Mouse (Mus musculus): ENCODE results near the gene Abhd16a. TPM values are rescaled to one million over a fixed set of nuclear protein-coding genes. Genes with fewer than 3 reads are reported as not detected.

Gene Abhd16a
- polyA plus RNA-seq, 1 experiment from 2014 or later = 86.9 TPM

- Histone ChIP-seq H3K4me1 (replicated peaks) (peaks cover 12% of the 10 kb centered on the region), H3K4me2 (no peak overlapping the region), H3K9me3 (no peaks in the 10 kb centered on the region), H3K27ac (no peak overlapping the region), H3K36me3 (no peaks in the 10 kb centered on the region), H3K4me3 (no peak overlapping the region), H3K27me3 (no peaks in the 10 kb centered on the region), H3K9ac (no peak overlapping the region)
- no peak for ATAC-seq (ENCODE audit: low FRiP score)
- 71% methylated on average over 6 of the region's 6 CpGs for WGBS
These were observed 8.8 kb upstream of the Abhd16a start for GRCm38 (mm10) chr17:35080248-35080647.

DNA sequence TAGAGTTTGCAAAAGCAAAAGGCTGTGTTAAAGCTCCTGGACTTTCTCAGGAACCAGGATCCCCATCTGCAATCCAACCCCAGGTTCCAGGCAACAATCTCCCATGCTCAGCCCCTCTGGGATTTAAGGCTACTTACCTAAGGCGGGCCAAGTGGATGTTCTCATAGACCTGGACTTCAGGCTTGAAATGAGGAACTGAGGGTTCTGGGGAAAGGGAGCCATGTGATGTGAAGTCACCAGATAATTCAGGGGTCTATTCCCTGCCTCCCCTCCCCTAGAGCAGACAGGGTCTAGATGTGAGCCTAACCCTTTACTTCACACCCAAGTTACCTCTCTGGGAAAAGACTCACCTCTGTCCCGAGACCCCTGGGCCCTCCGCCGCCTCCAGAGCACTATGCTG, 8.4 kb upstream of the Abhd16a start:
- 54% methylated on average over 4 of the region's 4 CpGs for WGBS
- no peak overlapping the region for H3K9ac ChIP-seq

DNA sequence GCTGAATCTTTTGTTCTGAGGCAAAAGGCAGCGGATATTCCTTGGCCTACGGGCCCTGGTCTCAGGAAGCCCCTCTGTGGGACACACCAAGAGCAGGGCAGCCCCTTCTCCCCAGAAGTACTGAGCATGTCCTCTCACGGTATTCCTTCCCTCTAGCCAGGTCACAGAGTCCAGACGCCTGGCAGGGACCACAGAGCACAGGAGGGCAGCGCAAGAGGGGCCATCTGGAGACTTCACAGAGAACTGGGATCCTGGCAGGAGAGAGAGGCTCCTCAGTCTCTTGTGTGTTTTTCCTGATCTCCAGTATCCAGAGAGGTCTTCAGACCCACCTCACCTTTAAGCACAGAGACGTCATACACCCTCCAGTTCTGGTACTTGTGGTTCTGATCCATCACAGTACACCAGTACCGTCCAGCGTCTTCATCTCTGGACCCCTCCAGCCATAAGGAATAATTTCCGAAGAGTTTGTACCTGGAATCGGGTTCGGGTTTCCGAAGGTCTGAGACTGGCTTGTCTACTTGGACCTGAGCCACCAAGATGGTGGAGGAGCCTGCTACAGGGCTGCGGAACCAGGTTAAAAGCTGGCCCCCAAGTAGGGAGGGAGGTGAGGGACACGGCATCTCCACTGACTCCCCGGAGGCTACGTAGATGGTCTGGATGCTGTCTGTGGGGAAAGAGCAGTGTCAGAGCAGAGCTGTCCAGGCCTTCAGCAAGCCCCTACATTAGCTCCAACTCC, 6.1 kb upstream of the Abhd16a start:
- Histone ChIP-seq H3K4me1 (replicated peaks) (peaks cover under 1% of the 10 kb centered on the region), H3K9ac (no peak overlapping the region), H3K9me3 (no peaks in the 10 kb centered on the region), H3K36me3 (no peaks in the 10 kb centered on the region), H3K4me3 (no peak overlapping the region), H3K27ac (no peak overlapping the region), H3K27me3 (no peaks in the 10 kb centered on the region), H3K4me2 (no peak overlapping the region)
- ATAC-seq (ENCODE audit: low FRiP score) = no peak
- whole genome bisulfite sequencing = 85% methylated on average over 16 of the region's 16 CpGs

More for the DNA sequence above, 8.4 kb upstream of the Abhd16a start:
- Histone ChIP-seq H3K9me3 (no peaks in the 10 kb centered on the region), H3K4me3 (no peak overlapping the region), H3K4me1 (replicated peaks) (peaks cover 12% of the 10 kb centered on the region), H3K27me3 (no peaks in the 10 kb centered on the region), H3K36me3 (no peaks in the 10 kb centered on the region), H3K4me2 (no peak overlapping the region), H3K27ac (no peak overlapping the region)
- ATAC-seq (ENCODE audit: low FRiP score) = no peak

GRCm38 (mm10) chr17:35083929-35084497, 5.0 kb upstream of the Abhd16a start:
- Histone ChIP-seq H3K27ac (no peak overlapping the region), H3K9ac (no peak overlapping the region), H3K4me2 (no peak overlapping the region), H3K4me1 (replicated peaks) (no peaks in the 10 kb centered on the region), H3K9me3 (no peaks in the 10 kb centered on the region), H3K4me3 (no peak overlapping the region), H3K27me3 (no peaks in the 10 kb centered on the region), H3K36me3 (no peaks in the 10 kb centered on the region)
- 86% methylated on average over 3 of the region's 3 CpGs for WGBS
- ATAC-seq (ENCODE audit: low FRiP score) = no peak

DNA sequence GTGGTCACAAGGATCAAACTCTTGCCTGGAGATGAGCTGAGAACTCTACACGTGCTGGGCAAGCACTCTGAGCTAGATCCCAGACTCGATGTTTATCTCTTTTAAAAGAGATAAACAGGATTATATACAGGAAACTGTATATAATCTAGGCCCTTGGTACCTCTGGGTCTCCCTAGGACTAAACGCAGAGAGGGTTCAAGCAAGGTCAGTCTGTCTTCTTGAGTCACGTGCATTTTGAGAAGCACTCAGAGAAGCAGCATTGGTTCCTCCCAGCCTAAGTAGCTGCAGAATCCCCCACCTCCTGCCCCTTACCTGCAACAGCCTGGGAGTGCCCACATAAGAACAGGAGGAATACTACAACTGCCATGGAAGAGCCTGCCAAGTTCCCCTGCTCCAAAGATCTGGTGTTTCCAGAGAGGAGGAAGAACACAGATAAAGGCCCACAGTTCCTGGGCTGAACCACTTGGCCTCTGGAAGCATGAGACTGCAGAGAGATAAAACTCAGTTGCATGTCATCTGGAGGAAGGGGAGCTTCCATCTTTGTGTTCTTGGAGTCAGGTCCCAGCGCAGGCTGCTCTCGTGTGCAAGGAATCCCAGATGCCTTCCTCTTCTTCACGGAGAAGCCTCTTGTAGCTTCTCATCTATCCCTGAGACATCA, 3.7 kb upstream of the Abhd16a start, which contains the start of gene Ly6g6f:
Ly6g6f (minus strand) TSS at position 403 of the 658 bp plus-strand sequence.
- H3K27ac ChIP-seq = no peak within 1 kb of the TSS
- WGBS = 84% methylated on average over 7 of the region's 7 CpGs
- H3K4me2 ChIP-seq = no peak within 1 kb of the TSS
- ATAC-seq (ENCODE audit: low FRiP score) = no peak
- no peaks in the 10 kb centered on the region for H3K27me3 ChIP-seq
- no peak within 1 kb of the TSS for H3K9ac ChIP-seq
- no peak within 1 kb of the TSS for H3K4me3 ChIP-seq
- H3K4me1 ChIP-seq (replicated peaks) = peaks cover 7% of the 10 kb centered on the region
- no peaks in the 10 kb centered on the region for H3K36me3 ChIP-seq
- H3K9me3 ChIP-seq = no peaks in the 10 kb centered on the region

DNA sequence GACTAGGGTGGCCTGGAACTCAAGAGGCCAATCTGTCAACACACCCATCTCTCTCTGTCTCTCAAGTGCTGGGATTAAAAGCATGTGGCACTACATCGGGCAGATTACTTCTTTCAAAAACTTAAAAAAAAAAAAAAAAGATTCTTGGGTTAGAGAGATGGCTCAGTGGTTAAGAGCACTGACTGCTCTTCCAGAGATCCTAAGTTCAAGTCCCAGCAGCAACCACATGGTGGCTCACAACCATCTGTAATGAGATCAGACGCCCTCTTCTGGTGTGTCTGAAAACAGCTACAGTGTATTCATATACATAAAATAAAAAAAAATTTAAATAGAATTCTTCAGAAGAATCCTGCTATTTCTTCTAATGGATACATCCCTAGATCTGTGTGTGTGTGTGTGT, 912 bp upstream of the Abhd16a start:
- Histone ChIP-seq H3K4me3 (no peak overlapping the region), H3K9me3 (no peaks in the 10 kb centered on the region), H3K36me3 (peaks cover 22% of the 10 kb centered on the region), H3K27ac (no peak overlapping the region), H3K27me3 (no peaks in the 10 kb centered on the region), H3K9ac (no peak overlapping the region), H3K4me1 (replicated peaks) (peaks cover 15% of the 10 kb centered on the region), H3K4me2 (no peak overlapping the region)
- no peak for ATAC-seq (ENCODE audit: low FRiP score)
- WGBS = 64% methylated on average over 2 of the region's 2 CpGs

DNA sequence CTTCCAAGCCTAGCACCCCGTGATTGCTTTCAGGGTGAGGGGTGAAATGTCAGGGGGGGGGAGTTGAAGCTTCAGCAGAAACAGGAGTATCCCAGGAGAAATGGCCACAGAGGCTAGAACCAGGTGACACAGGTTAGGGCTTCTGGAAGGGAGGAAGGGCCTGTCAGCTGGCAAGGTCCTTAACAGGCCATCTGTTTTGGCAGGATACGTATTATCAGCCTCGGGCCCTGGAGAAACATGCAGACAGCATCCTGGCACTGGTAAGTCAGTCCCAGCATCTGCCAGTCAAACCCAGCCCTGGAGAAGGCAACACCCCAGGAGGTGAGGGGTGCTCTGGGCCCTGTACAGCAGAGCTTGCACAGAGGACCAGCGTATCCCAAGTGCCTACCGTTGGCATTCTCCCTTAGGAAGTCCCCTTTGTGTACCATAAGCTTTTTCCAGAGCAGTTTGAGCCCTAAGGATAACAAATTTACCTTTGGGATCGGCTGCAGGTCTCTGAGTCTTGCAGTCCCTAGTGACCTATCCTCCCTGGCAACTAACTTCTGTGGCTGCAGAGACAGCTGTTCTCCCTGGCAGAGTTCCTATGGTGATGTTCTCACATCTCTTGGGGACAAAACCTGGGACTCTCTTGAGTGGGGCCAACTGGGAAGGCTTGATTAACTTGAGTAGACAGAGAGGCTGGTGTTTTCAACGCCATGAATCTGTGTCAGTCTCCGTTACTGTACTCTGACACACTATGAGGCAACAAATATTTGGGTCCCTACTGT, 1.3 kb downstream of the Abhd16a start:
- peaks cover 15% of the 10 kb centered on the region for H3K4me1 ChIP-seq (replicated peaks)
- H3K36me3 ChIP-seq = peaks cover 43% of the 10 kb centered on the region
- 55% methylated on average over 8 of the region's 8 CpGs for WGBS
- no peaks in the 10 kb centered on the region for H3K9me3 ChIP-seq
- peak overlapping the region; percentile 98 for H3K27ac ChIP-seq
- H3K4me2 ChIP-seq = peak overlapping the region; percentile 68
- H3K4me3 ChIP-seq = peak overlapping the region; percentile 60
- no peaks in the 10 kb centered on the region for H3K27me3 ChIP-seq
- peak overlapping the region; percentile 90 for H3K9ac ChIP-seq
- ATAC-seq (ENCODE audit: low FRiP score) = no peak

DNA sequence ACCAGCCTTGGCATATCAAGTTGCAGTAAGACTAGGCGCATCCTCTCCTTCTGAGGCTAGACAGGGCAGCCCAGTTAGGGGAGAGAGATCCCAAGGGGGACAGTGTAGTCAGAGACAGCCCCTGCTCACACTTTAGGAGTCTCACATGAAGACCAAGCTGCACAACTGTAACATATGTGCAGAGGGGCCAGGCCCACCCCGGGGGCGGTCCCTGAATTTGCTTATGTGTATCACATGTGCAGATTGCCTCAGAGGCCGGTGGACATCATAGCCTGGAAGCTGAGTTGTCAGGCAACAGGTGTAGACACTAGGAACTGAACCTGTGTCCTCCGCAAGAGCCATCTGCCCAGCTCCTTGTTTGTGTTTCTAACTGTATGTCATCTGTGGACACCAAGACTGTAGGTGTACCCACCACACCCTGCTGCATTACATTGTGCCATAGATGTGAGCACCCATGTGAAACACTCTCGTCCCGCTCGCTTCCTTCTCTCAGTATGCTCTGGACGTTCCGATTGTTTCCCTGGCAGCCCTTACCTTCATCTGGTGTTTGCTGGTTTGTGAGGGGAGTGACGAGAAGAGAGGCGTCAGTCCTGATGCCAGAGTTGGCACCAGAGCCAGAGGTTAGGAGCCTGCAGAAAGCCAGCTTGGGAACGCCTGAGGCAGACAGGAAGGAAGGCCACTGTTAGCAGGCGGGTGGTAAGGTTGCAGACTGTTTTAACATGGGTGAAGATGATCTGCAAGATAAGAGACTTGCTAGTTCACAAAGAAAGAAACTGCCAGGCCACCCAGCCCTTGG, 3.5 kb downstream of the Abhd16a start:
- Histone ChIP-seq H3K4me2 (no peak overlapping the region), H3K27me3 (no peaks in the 10 kb centered on the region), H3K9ac (no peak overlapping the region), H3K4me1 (replicated peaks) (peaks cover 15% of the 10 kb centered on the region), H3K4me3 (no peak overlapping the region), H3K9me3 (no peaks in the 10 kb centered on the region), H3K27ac (no peak overlapping the region), H3K36me3 (peaks cover 65% of the 10 kb centered on the region)
- WGBS = 92% methylated on average over 14 of the region's 14 CpGs
- no peak for ATAC-seq (ENCODE audit: low FRiP score)

DNA sequence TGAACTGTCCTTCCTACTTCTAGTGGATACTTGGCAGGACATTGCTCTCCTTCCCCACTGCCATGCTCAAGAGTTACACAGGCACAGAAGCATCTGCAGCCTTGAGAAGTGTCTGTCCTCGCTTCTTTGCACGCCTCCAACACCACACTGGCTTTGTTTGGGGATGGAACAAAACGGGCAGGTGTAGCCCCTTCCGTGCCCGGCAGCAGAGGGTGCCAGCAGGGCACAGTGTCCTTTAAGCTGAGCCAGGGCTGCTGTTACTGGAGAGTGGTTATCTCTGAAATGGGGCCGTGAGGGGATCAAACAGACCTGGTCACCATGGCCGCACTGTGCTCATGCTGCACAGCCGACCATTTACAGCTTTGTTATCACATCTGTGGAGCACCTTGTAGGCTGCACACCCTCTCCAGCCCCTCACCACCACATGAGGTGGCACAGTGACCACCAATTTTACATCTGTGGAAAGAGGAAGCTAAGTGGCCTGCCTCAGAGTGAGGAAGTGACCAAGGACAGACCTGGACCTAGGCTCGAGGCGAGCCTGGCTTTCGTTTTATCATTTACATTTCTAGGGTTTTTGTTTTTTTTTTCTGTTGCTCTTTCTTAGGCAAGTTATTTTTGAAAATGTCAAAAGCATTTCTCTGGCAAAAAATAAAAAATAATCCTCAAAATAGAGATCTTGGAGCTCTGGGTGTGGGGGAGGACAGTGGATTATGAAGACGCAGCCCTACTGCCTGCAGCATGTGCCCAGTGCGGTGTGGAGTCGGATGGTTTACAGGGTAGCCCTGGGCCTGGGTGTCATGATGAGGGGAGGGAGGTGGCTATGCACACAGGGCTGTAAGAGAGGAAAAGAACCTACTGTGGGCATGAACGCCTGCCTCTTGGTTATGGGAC, 5.7 kb downstream of the Abhd16a start:
- Histone ChIP-seq H3K27me3 (no peaks in the 10 kb centered on the region), H3K27ac (no peak overlapping the region), H3K4me3 (no peak overlapping the region), H3K4me1 (replicated peaks) (peaks cover 14% of the 10 kb centered on the region), H3K9me3 (no peaks in the 10 kb centered on the region), H3K9ac (0 out of 2 replicates have a peak overlapping the region, but pooled peaks have one; percentile 19), H3K36me3 (peaks cover 86% of the 10 kb centered on the region), H3K4me2 (no peak overlapping the region)
- 92% methylated on average over 15 of the region's 15 CpGs for WGBS
- ATAC-seq (ENCODE audit: low FRiP score) = no peak

DNA sequence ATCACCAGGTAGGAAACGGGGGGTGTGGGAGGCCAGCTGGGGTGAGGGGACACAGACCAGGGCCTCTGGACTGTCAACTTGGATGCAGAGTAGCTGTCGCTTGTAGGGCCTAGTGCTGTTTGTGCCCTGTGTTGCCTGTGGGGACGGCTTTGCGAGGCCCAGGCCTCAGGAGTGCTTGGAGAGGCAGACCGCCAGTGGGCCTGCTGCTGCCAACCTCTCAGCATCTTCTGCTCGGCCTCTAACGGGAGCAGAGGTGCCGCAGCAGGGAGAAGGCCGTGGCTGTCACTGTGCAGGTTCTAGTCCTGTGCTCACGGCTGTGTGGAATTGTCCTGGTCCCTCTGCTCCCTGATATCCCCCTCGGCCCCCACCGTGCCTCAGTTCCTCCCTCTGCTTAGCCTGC, 7.5 kb downstream of the Abhd16a start:
- Histone ChIP-seq H3K4me2 (no peak overlapping the region), H3K36me3 (peaks cover 97% of the 10 kb centered on the region), H3K27ac (no peak overlapping the region), H3K9me3 (no peaks in the 10 kb centered on the region), H3K4me1 (replicated peaks) (no peaks in the 10 kb centered on the region), H3K9ac (0 out of 2 replicates have a peak overlapping the region, but pooled peaks have one; percentile 13), H3K4me3 (no peak overlapping the region), H3K27me3 (no peaks in the 10 kb centered on the region)
- ATAC-seq (ENCODE audit: low FRiP score) = no peak
- WGBS = 88% methylated on average over 12 of the region's 12 CpGs

DNA sequence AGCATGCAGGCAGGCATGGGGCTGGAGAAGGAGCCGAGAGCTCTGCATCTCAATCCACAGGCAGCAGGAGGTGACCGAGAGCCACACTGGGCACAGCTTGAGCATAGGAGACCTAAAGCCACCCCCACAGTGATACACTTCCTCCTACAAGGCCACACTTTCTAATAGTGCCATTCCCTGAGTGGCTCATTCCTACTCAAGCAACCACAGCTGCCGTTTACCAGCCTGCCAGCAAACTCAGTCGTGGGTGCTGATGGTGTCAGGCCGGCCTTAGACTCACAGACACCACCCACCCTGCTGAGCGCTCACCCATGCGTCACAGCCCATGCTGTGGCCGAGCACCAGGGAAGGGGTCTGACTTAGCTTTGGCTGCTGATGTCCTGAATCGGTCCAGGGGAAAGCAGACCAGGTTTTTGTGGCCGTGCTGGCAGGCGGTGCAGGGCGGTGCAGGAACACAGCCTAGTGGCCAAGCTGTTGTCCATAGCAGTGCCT, 8.1 kb downstream of the Abhd16a start:
- ATAC-seq (ENCODE audit: low FRiP score) = no peak
- Histone ChIP-seq H3K9ac (no peak overlapping the region), H3K36me3 (peaks cover 98% of the 10 kb centered on the region), H3K27me3 (no peaks in the 10 kb centered on the region), H3K9me3 (no peaks in the 10 kb centered on the region), H3K4me3 (no peak overlapping the region), H3K27ac (no peak overlapping the region), H3K4me1 (replicated peaks) (no peaks in the 10 kb centered on the region), H3K4me2 (no peak overlapping the region)
- 80% methylated on average over 12 of the region's 12 CpGs for WGBS
